Mouse (Mus musculus) B cell, adult 2 months (primary cell): ENCODE measurements around the gene Bcl2l10.
A peak's percentile ranks its signal among the peaks of the same experiment; 100 is the strongest.
"Not testable (repeated sequence)": the region's sequence is repeated elsewhere in the genome, so short reads cannot be mapped to it uniquely, and the experiment has no call there.

Experiments
- DNase-seq, 2 experiments: peaks; one replicate each; pipeline ENCODE4 v3.0.0; 2022

Gene Bcl2l10

GRCm38 (mm10) chr9:75348066-75348465 lies 508 bp downstream of the Bcl2l10 start:
- no peak for DNase-seq

GRCm38 (mm10) chr9:75348641-75349040 lies 1.1 kb downstream of the Bcl2l10 start:
- DNase-seq, result no peak

GRCm38 (mm10) chr9:75353094-75353493 lies 5.5 kb downstream of the Bcl2l10 start:
- no peak for DNase-seq

- DNase-seq, result no peak
Measured at GRCm38 (mm10) chr9:75355783-75356182, 8.2 kb downstream of the Bcl2l10 start.

- no peak for DNase-seq
Measured at GRCm38 (mm10) chr9:75357087-75357654, 9.6 kb downstream of the Bcl2l10 start.

GRCm38 (mm10) chr9:75361699-75362098 lies 14.1 kb downstream of the Bcl2l10 start:
- DNase-seq, result peak; percentile 90

GRCm38 (mm10) chr9:75362201-75362600 lies 14.6 kb downstream of the Bcl2l10 start:
- DNase-seq, result no peak

GRCm38 (mm10) chr9:75363001-75363400 lies 15.4 kb downstream of the Bcl2l10 start:
- DNase-seq, result no peak

- DNase-seq, result not testable (repeated sequence)
Measured at GRCm38 (mm10) chr9:75363702-75364101, 16.1 kb downstream of the Bcl2l10 start.

- DNase-seq, result no peak
Measured at GRCm38 (mm10) chr9:75365195-75365594, 17.6 kb downstream of the Bcl2l10 start.

- DNase-seq, result no peak
Measured at GRCm38 (mm10) chr9:75366191-75366590, 18.6 kb downstream of the Bcl2l10 start.

GRCm38 (mm10) chr9:75368779-75369178 lies 21.2 kb downstream of the Bcl2l10 start:
- DNase-seq, result no peak

GRCm38 (mm10) chr9:75375606-75376005 lies 28.0 kb downstream of the Bcl2l10 start:
- DNase-seq, result no peak

- no peak for DNase-seq
Measured at GRCm38 (mm10) chr9:75376428-75376827, 28.9 kb downstream of the Bcl2l10 start.

GRCm38 (mm10) chr9:75378774-75379173 lies 31.2 kb downstream of the Bcl2l10 start:
- DNase-seq, result no peak

- DNase-seq, result no peak
Measured at GRCm38 (mm10) chr9:75382825-75383224, 35.3 kb downstream of the Bcl2l10 start.

- DNase-seq, result peak; percentile 38 to 47
Measured at GRCm38 (mm10) chr9:75383785-75384184, 36.2 kb downstream of the Bcl2l10 start.

GRCm38 (mm10) chr9:75384337-75384962 lies 36.9 kb downstream of the Bcl2l10 start:
- DNase-seq, result no peak

GRCm38 (mm10) chr9:75385218-75385974 lies 37.8 kb downstream of the Bcl2l10 start:
- no peak for DNase-seq

- DNase-seq, result no peak
Measured at GRCm38 (mm10) chr9:75393251-75393650, 45.7 kb downstream of the Bcl2l10 start.

GRCm38 (mm10) chr9:75395971-75396370 lies 48.4 kb downstream of the Bcl2l10 start:
- DNase-seq, result no peak

GRCm38 (mm10) chr9:75399069-75399468 lies 51.5 kb downstream of the Bcl2l10 start:
- DNase-seq, result peak in 1 of 2 experiments; percentile 16

- no peak for DNase-seq
Measured at GRCm38 (mm10) chr9:75400639-75401038, 53.1 kb downstream of the Bcl2l10 start.
